Mouse (Mus musculus) hindbrain, embryonic 11.5 days (tissue): ENCODE measurements at regions not wholly inside any gene's neighbourhood (a gene's known extent, or its start where the extent isn't known, plus 50 kb on each side); places are given as distances from the start of the nearest gene placed in this dataset.

Experiments
- ATAC-seq: fragments of 200-750 bp; cut with Nextera tagmentation; 2 replicates; pipeline ENCODE4 v1.8.0; 2017; ENCODE audit warnings: mild to moderate bottlenecking, moderate TSS enrichment, moderate library complexity; ENCODE audit not compliant: low FRiP score
- DNase-seq: peaks from one replicate; pipeline ENCODE4 v3.0.0-alpha.2; 2015; ENCODE audit warnings: low spot score
- H3K27ac ChIP-seq: fragments of 300-500 bp; sonication (generic); 2 replicates; pipeline ENCODE4 v1.5.1; 2014; ENCODE audit warnings: mild to moderate bottlenecking, low read depth, low read length
- H3K27me3 ChIP-seq: fragments of 300-500 bp; sonication (generic); 2 replicates; pipeline ENCODE4 v1.6.1; 2014; ENCODE audit warnings: mild to moderate bottlenecking, low read length, moderate library complexity, mixed read lengths; ENCODE audit not compliant: control insufficient read depth, insufficient read depth
- H3K36me3 ChIP-seq: fragments of 300-500 bp; sonication (generic); 2 replicates; pipeline ENCODE4 v1.6.1; 2014; ENCODE audit warnings: mild to moderate bottlenecking, low read length, moderate library complexity, mixed read lengths; ENCODE audit not compliant: control insufficient read depth, insufficient read depth
- H3K4me1 ChIP-seq: fragments of 300-500 bp; sonication (generic); replicated peaks from 2 replicates; pipeline ENCODE4 v1.6.1; 2014; ENCODE audit warnings: low read length, mixed read lengths; ENCODE audit not compliant: control insufficient read depth, insufficient read depth
- H3K4me2 ChIP-seq: fragments of 300-500 bp; sonication (generic); replicated peaks from 2 replicates; pipeline ENCODE4 v1.6.1; 2014; ENCODE audit warnings: mild to moderate bottlenecking, low read depth, low read length
- H3K4me3 ChIP-seq: fragments of 300-500 bp; sonication (generic); 2 replicates; pipeline ENCODE4 v1.5.1; 2014; ENCODE audit warnings: low read depth, low read length
- H3K9ac ChIP-seq: fragments of 300-500 bp; sonication (generic); 2 replicates; pipeline ENCODE4 v1.6.1; 2014; ENCODE audit warnings: low read depth, low read length
- H3K9me3 ChIP-seq: fragments of 300-500 bp; sonication (generic); 2 replicates; pipeline ENCODE4 v1.6.1; 2016; ENCODE audit warnings: low read length; ENCODE audit not compliant: control insufficient read depth
- WGBS: fragments of 180-500 bp; shearing (Covaris S2); extraction: QIAGEN DNeasy Blood & Tissue Kit; methylation state at CpG from one replicate; pipeline ENCODE4 v1.1.7; 2014; 5-methylcytosine and 5-hydroxymethylcytosine counted together

GRCm38 (mm10) chr15:11573496-11573895 lies 174.0 kb upstream of the Tars start:
- Histone ChIP-seq H3K9me3 (no peaks in the 10 kb centered on the region), H3K27me3 (no peaks in the 10 kb centered on the region), H3K9ac (no peak overlapping the region), H3K4me3 (no peak overlapping the region), H3K4me1 (no peaks in the 10 kb centered on the region), H3K4me2 (no peak overlapping the region), H3K36me3 (no peaks in the 10 kb centered on the region), H3K27ac (no peak overlapping the region)
- DNase-seq (no peak), ATAC-seq (no peak)
- 91% methylated on average over 2 of the region's 2 CpGs for WGBS

- no peaks in the 10 kb centered on the region for H3K4me1 ChIP-seq
- ATAC-seq (no peak), DNase-seq (no peak)
- no peak overlapping the region for H3K9ac ChIP-seq
- H3K27ac ChIP-seq = no peak overlapping the region
- H3K36me3 ChIP-seq = no peaks in the 10 kb centered on the region
- H3K4me2 ChIP-seq = no peak overlapping the region
- 90% methylated on average over 4 of the region's 4 CpGs for WGBS
- no peaks in the 10 kb centered on the region for H3K9me3 ChIP-seq
- no peak overlapping the region for H3K4me3 ChIP-seq
- no peaks in the 10 kb centered on the region for H3K27me3 ChIP-seq
These were observed 172.6 kb upstream of the Tars start for GRCm38 (mm10) chr15:11572063-11572462.

DNA sequence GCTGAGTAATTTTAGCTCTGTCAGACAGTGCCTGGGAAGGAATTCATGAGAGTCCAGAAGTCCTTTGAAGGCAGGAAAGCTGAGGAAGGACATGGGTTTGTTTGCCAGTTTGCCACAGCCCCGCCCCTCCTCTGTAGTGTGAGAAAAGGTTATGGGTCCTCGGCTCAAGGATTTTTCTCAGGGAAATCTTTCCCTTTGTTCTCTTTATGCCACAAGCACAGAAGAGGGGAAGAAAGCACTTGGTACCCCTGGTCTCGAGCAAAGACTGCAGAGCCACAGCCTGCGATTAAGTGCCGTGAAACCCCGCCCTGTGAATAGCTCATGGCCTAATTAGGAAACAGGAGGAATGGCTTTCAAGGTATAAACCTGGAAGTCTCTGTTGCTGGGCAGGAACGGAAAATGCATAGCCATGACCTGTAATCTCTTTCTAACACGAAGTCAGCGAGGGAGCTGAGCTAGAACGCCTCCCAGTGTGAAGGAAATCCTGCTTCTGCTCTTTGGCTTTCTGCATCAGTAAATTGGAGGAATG lies 166.1 kb upstream of the Tars start:
- Histone ChIP-seq H3K27me3 (no peaks in the 10 kb centered on the region), H3K36me3 (no peaks in the 10 kb centered on the region), H3K4me1 (no peaks in the 10 kb centered on the region), H3K4me2 (no peak overlapping the region), H3K27ac (no peak overlapping the region), H3K4me3 (no peak overlapping the region), H3K9me3 (no peaks in the 10 kb centered on the region), H3K9ac (no peak overlapping the region)
- peak; percentile 7 for DNase-seq
- ATAC-seq = 0 out of 2 replicates have a peak, but pooled peaks have one; percentile 30
- 32% methylated on average over 10 of the region's 10 CpGs for WGBS

DNA sequence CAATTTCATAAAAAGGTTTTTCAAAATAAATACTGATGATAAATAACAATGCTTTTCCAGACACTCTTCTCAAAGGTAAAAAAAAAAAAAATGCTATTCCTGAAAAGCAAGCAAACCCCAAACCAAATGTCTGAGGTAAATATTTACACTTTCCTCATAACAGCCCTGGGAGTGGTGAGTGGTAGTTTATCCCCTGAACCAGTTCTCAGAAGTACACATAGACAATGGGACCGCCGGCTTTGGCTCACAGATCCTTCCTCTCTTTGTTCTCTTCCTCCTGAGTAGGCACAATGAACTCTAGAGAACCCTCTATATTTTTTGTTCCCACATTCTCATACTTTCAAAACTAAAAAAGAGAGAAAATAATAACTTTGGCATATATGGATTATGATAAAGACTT lies 153.1 kb upstream of the Tars start:
- H3K4me2 ChIP-seq = no peak overlapping the region
- 79% methylated on average over 2 of the region's 2 CpGs for WGBS
- no peak for ATAC-seq
- H3K36me3 ChIP-seq = no peaks in the 10 kb centered on the region
- no peaks in the 10 kb centered on the region for H3K9me3 ChIP-seq
- no peak overlapping the region for H3K9ac ChIP-seq
- H3K27ac ChIP-seq = no peak overlapping the region
- DNase-seq = no peak
- H3K4me1 ChIP-seq = no peaks in the 10 kb centered on the region
- H3K4me3 ChIP-seq = no peak overlapping the region
- H3K27me3 ChIP-seq = no peaks in the 10 kb centered on the region

- Histone ChIP-seq H3K27ac (no peak overlapping the region), H3K27me3 (no peaks in the 10 kb centered on the region), H3K4me2 (no peak overlapping the region), H3K4me1 (no peaks in the 10 kb centered on the region), H3K36me3 (no peaks in the 10 kb centered on the region), H3K9me3 (no peaks in the 10 kb centered on the region), H3K9ac (no peak overlapping the region), H3K4me3 (no peak overlapping the region)
- DNase-seq (no peak), ATAC-seq (no peak)
- WGBS = 100% methylated on average over 1 of the region's 1 CpGs
These were observed 152.6 kb upstream of the Tars start for GRCm38 (mm10) chr15:11552110-11552509.

- Histone ChIP-seq H3K4me2 (no peak overlapping the region), H3K9me3 (no peaks in the 10 kb centered on the region), H3K27me3 (no peaks in the 10 kb centered on the region), H3K4me1 (no peaks in the 10 kb centered on the region), H3K4me3 (no peak overlapping the region), H3K27ac (no peak overlapping the region), H3K9ac (no peak overlapping the region), H3K36me3 (no peaks in the 10 kb centered on the region)
- ATAC-seq = no peak
- 85% methylated on average over 3 of the region's 3 CpGs for WGBS
- DNase-seq = no peak
These were observed 140.0 kb upstream of the Tars start for GRCm38 (mm10) chr15:11539485-11539884.

GRCm38 (mm10) chr15:11536076-11536620 lies 136.7 kb upstream of the Tars start:
- H3K4me3 ChIP-seq = no peak overlapping the region
- DNase-seq (no peak), ATAC-seq (no peak)
- no peak overlapping the region for H3K27ac ChIP-seq
- no peaks in the 10 kb centered on the region for H3K9me3 ChIP-seq
- WGBS = 74% methylated on average over 7 of the region's 7 CpGs
- no peak overlapping the region for H3K9ac ChIP-seq
- no peaks in the 10 kb centered on the region for H3K27me3 ChIP-seq
- no peaks in the 10 kb centered on the region for H3K36me3 ChIP-seq
- no peaks in the 10 kb centered on the region for H3K4me1 ChIP-seq
- no peak overlapping the region for H3K4me2 ChIP-seq

- no peak overlapping the region for H3K4me3 ChIP-seq
- ATAC-seq (no peak), DNase-seq (no peak)
- no peak overlapping the region for H3K9ac ChIP-seq
- no peak overlapping the region for H3K27ac ChIP-seq
- H3K36me3 ChIP-seq = no peaks in the 10 kb centered on the region
- H3K4me2 ChIP-seq = no peak overlapping the region
- no peaks in the 10 kb centered on the region for H3K4me1 ChIP-seq
- H3K27me3 ChIP-seq = no peaks in the 10 kb centered on the region
- WGBS = 92% methylated on average over 12 of the region's 12 CpGs
- no peaks in the 10 kb centered on the region for H3K9me3 ChIP-seq
These were observed 135.2 kb upstream of the Tars start for GRCm38 (mm10) chr15:11534404-11535251.

DNA sequence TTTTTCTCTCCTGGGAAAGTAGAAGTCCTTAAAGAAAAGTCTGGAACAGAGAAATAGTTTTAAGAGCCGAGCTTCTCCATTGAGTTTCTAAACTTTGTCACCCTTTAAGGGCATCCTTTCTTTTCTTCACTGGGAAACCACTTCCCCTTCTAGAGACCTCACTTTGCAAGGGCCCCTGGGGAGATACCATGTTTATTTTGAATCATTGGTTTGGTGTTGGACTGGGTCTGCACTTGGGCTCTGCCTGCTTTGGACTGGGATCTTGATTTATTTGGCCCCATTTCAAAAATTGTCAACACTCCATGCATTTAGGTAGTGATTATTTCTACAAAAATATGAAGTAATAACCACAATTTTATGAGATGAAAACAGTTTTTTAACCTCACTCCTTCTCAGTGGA lies 134.2 kb upstream of the Tars start:
- WGBS = 73% methylated on average over 1 of the region's 1 CpGs

More for the DNA sequence above, 134.2 kb upstream of the Tars start:
- no peaks in the 10 kb centered on the region for H3K9me3 ChIP-seq
- DNase-seq = no peak
- no peaks in the 10 kb centered on the region for H3K27me3 ChIP-seq
- H3K4me2 ChIP-seq = no peak overlapping the region
- H3K9ac ChIP-seq = no peak overlapping the region
- no peaks in the 10 kb centered on the region for H3K36me3 ChIP-seq
- H3K27ac ChIP-seq = no peak overlapping the region
- no peaks in the 10 kb centered on the region for H3K4me1 ChIP-seq
- no peak for ATAC-seq
- H3K4me3 ChIP-seq = no peak overlapping the region
